Mouse (Mus musculus) spleen, adult 12 weeks (tissue): ENCODE measurements around the gene Pcgf3.

Experiments
- DNase-seq: peaks from one replicate; pipeline ENCODE4 v3.0.0; 2022; ENCODE audit warnings: low spot score

Gene Pcgf3

GRCm38 (mm10) chr5:108554041-108554440 is 93.0 kb downstream of the Pcgf3 start:
- DNase-seq: no peak
